Mouse (Mus musculus): ENCODE results near the gene Proser2.

Gene Proser2

DNA sequence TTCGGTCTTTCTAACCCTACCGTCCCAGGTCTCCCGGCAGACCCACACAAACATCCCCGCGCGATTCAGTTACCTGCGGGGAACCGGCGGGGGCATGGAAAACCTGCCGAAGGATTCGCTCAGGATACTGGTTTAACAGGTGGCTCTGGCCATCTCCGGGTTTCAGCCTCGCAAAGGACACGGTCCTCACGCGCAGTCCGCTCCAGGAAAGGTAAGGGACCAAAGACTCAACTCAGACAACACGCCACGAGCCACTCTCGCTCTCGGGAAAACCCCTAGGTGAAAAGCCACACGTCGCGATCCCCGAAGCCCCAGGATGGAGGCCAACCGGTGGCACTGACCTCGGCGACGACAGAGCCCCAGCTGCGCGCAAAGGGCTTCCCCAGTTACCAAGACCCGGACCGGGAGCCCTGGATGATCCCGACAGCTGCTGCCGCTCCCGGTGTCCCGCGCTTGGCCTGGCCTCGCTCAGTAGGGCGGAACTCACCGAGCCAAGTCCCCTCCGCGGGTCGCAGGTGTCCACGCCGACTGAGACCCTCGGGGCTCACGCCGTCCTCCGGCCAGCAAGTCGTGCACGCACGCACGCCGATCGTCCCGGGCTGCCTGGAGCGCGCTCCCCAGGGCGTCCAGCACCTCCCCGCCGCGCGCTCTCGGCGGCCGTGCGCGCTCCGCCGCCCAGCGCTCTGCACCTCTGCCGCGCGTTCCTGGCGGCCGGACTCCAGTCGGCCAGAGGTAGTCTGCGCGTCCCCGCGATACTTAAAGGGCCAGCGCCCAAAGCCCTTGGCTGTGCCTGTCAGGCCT lies at the start of gene Proser2:
TSS of gene Proser2 (minus strand) at position 657 of the 801 bp plus-strand sequence.
- DNase-seq: peak; percentile 86

DNA sequence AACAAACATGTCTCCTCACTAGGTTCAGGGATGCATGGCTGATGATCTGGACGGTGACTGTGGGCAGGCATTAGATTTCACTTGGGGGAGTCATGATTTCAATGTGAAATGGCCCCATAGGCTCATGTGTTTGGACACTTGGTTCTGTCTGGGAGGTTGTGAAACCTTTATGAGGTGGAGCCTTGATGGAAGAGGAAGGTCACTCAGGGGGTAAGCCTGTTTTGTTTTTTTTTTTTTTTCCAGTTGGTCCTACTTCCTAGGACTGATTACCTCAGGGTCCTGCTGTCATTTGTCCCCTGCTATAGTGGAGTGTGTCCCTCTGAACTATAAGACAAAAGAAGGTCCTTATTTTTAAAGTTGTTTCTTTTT lies 49.7 kb upstream of the Proser2 start:
- no peak for DNase-seq

DNA sequence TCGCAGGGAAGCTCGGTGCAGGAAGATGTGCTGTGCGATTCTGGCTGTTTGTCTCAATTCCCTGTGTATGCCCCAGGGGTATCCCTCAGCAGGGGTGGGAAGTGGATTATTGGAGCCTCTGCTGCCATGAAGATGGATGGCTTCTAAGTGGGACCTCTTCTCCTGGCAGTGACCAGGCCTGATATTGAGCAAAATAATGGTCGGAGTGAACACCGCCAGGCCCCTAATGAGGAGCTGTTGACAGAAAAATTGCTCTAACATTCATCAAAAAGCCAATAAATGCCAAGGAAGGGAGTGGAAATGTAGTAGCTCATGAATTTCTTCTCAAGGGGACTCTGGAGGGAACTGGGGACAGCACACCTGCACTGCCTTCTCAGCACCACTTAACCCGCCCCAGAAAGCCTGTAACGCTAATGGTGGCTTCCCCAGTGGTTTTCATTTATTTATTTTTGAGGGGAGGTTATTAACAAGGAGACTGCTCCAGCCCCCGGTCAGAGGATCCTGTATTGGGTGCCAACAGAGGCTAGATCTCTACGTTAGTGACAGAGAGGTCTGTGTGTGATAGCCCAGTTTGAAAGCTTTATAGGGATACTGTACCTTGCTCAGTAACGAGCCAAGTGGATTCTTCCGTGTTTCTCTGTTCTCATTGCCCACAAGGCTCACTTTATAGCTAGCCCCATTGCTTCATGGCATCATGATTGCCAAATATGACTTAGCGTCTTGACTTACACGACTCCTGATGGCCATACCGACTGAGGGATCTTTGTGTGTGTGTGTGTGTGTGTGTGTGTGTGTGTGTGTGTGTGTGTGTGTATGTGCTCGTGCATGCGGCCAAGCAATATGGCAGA lies 49.1 kb upstream of the Proser2 start:
- DNase-seq: no peak

DNA sequence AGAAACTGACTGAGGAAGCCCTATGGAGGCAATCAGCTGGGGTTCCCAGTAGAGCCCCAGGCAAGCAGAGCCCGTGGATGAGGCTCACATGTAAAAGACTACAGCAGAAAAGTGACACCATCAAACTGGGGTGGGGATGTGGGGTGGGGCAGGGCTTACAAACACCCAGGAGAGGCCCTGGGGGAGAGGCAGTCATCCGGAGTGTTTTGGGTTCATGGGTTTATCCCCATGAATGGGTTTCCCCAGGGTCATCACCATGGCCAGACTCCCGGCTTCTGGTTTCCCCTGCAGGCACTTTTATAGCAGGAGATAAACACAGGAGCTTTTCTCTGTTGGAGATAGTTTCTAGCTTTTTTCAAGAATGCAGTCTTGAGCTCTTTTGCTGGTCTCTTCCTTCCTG lies 43.0 kb upstream of the Proser2 start:
- no peak for DNase-seq

DNA sequence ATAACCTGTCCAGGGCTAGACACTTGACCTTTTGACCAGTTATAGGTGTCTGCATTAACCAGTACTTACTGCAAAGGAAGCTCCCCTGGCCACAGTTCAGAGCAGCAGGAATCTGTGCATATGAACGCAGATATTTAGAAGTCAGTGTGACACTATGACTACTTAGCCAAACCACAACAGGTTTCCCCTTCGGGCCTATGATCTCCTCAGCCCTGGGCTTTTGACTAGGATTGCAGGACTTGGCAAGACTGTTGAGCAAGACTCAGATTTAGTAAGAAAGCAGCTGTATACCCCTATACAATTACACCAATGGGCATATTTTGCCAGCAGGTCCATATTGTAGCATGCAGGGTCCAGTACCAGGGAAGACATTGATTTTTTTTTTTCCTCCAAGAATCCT lies 38.5 kb upstream of the Proser2 start:
- no peak for DNase-seq

DNA sequence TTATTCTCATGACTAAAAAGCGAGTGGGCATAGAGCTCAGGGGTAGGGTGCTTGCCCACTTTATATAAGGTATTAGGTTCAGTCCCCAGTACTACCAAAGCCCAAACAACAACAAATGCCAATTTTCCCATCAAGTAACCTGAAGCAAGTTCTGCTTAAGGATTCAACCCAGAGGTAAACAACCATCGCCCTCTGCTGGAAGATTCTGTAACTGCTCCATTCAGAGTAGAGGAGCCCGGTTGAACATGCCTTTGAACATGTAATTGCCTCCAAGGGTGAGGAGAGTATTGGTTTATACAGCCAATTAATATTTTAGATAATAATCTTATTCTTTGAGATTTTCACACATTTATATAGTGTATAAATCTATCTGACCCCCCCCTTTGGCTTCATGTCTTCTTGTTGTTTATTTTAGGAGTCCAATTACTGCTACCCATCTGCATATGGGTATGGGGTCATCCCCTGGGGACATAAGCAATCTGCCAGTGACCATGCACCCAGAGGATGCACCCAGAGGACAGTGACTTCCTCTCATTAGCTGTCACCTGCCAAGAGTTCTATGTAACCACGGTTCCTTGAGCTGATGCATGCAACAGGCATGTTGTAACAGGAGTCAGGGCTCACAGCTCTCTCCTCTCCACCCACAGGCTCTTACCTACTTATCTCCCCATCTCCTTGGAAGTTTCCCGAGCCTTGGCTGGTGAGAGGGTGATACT lies 38.0 kb upstream of the Proser2 start:
- peak; percentile 88 for DNase-seq

DNA sequence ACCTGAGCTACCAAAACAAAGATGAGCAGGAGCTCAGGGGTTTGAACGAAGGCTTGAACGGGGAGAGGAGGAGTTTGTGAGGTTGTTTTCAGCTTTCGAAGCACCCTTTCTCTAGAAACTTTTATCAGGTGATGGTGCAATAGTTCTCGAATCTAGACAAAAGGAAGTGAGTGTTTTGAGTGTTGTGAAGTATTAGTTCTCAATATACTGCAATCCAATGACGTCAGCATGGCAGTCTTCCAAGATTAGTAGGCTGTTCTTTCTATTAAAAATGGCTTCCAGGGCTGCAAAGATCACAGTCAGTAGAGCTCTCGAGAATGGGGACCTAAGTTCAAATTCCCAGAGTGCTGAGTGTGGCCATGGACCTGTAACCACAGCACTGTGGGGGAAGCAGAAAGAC lies 35.8 kb upstream of the Proser2 start:
- DNase-seq: peak; percentile 69

DNA sequence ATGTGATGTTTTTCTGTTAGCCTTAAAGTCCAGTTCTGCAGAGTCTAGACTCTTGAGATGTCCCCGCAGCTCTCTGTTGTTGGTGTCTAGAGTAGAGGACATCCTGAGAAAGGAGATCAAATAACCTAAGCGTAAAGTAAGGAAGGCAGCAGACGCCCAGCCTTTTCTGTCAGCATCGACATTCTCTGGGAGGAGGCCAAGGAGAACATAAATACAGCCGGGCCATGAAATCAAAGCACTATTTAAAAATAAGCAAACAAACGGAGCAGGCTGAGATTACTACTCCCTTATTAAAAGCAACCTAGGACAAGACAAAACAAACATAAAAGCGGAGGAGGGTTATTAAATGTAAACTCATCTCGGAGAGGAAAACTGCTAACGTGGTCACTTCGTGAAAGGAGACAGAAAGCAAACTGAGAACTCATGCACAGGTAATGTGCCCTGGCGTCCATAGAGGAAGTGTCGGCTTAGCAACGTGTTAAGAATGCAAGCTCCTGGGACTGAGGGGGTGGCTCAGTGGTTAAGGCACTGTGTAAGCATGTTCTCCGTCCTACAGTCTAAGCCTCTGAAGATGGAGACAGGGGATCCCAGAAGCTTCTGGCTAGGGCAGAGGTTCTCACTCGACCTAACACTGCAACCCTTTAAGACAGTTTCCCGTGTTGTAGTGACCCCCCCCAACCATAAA lies 34.7 kb upstream of the Proser2 start:
- DNase-seq: peak; percentile 29

DNA sequence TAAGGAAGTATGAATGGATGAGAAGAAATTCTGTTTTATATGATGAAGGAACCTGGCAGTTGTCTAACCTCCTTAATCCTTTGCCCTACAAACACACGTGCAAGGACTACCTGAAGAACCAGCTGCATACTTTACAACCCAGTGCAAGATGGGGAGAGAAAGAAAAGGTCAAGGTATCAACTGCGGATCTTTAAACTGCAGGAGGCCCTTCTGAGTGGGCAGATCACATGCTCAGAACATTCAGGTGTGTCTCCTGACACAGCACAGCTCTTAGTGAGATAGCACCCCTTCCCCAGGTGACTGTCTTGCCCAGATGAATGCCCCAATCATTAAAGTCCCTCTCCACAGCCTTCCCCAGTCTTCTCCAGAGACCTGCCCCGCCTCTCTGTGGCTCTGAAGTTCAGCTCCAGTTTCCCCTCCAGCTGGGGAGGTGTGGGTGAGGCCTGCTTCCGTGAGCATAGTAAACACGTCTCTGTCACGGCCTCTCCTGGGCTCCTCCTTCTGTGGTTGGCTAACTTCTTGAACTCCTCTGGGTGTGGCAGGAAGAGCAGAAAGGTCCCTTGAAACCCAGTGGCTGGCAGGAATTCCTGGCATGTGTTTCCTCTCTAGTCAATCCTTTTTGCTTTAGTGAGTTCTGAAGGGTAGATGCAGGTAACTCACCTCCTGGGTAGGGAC lies 32.5 kb upstream of the Proser2 start:
- DNase-seq: peak; percentile 75

DNA sequence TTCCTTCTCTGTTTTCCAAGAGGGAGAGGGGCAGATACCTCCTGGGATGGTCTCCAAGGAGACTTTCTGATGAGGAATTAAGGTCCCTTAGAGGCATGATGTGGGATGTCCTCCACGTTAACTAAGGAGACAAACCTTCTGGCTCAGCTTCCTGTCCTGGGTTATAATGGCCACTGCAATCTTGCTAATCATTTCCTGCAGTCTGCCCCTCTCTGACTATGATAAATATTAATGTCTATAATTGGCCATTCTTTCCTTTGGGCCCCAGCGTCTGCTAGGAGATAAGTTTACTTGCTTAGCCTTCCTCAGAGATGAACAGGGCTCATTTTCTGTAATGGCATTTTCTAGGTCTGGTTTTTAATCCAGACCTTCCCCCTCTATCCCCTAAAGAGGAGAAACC lies 29.7 kb upstream of the Proser2 start:
- no peak for DNase-seq

DNA sequence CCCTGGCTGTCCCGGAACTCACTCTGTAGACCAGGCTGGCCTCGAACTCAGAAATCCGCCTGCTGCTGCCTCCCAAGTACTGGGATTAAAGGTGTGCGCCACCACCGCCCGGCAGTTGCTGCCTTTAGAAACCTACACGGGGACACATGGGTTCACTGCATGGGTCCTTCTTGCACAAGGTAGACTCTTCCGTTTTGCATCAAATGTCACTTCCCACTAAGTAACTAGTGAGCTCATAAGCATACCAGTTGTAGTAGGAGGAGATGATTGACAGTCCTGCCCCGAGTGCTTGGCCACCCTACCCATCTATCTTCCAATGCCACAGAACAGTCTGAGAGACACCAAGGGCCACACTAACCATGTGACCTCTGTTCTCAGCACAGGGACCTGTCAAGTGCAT lies 29.2 kb upstream of the Proser2 start:
- no peak for DNase-seq

DNA sequence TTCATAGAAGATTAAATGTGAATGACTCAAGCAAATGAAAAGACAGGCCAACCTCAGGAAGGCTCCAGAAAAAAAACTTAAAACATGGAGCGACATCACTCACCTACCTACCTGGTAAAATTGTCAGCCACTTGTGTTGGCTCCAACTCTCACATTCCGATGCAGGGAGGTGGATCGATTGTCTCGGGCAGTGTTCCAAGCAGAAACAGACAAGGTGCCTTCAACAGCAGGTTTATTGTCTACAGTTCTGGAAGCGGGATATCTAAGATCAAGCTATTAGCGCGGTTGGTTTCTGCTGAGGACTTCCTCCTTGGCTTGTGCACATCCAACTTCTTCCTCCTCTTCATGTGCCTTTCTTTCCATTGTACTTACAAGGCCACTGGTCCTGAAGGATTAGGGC lies 27.6 kb upstream of the Proser2 start:
- no peak for DNase-seq

DNA sequence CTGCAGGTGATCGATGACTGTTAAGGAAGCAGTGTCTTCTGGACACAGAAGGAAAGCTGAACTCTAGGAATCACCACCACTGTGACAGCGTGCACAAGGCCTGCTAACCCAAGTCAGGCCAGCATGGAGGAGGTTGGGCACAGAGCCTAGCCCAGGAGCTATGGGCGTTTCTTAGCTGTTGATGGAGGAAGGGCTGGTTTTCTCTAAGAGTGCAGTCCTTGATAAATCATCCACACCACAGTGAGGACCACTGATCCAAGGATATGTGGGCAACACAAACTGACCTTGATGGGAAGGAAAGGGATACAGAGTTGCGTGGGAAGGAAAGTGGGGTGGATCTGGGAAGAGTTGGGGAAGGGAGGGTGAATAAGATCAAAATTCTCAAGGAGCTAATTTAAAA lies 27.2 kb upstream of the Proser2 start:
- no peak for DNase-seq

DNA sequence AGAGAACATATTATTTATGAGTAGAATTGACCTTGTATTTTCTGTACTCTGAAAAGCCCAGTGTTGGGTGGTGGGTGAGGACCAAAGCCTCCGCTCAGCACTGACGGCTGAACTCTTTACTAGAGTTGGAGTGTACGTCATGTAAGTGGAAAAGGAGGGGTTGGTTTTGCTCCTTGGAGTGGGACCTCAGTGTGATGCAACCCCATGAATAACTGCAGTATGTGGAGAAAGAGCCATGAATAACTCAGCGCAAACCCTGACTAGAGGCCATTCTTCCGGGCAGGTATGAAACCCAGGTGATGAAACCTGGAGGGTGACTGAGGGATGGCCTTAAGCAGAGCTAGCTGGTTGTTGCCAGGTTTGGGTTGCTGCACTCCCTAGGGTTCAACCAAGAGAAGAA lies 19.8 kb upstream of the Proser2 start:
- peak; percentile 25 for DNase-seq

DNA sequence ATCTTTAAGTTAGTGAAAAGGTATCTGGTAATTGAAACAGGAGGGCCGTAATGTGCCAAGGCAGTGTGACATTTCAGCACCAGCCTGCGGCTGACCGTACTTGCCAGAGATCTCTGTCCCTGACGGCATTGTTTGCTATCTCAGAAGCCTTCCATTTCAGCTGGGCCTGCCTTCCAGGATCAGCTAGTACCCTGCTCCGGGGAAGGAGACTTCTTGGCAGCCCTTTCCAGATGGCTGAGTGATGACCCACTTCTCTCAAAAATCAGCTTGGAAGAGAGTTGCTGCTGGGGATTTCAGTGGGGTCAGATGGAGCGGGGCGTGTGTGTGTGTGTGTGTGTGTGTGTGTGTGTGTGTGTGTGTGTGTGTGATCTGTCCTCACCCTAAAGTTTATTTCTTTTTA lies 16.9 kb upstream of the Proser2 start:
- peak; percentile 25 for DNase-seq

DNA sequence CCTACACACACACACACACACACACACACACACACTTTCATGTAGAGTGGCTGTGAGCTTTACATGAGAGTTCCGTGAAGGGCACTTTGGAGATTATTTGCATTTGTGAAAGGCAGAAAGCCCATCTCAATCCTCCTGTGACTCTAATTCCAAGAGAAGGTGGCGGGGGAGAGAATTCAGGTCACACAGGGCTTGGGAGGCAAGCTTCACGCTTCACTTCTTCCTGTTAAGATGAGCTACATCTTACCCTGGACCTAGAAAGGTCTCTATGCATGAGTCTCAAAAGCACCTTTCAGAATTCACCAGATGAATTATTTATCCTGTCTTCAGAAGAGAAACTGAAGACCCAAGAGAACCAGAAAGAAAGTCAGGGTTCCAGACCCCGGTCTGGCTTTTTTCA lies 16.2 kb upstream of the Proser2 start:
- no peak for DNase-seq

DNA sequence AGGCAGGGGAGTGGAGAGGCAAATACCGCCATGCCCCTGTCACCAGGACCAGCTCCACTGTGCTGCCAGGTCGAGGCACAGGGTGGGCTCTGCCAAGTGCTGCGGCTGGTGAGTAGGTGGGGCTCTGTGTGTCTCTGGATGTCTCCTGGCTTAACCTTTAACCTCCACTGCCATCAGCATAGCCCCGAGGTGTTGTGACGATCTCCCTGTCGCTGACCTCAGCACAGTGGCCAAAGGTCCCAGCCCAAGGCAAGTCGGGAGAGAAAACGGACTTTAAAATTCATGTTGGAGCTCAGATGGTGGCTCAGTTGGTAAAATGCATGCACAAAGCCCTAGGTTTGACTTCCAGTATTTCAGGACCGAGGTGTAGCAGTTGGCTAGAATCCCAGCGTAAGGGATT lies 15.6 kb upstream of the Proser2 start:
- DNase-seq: no peak

DNA sequence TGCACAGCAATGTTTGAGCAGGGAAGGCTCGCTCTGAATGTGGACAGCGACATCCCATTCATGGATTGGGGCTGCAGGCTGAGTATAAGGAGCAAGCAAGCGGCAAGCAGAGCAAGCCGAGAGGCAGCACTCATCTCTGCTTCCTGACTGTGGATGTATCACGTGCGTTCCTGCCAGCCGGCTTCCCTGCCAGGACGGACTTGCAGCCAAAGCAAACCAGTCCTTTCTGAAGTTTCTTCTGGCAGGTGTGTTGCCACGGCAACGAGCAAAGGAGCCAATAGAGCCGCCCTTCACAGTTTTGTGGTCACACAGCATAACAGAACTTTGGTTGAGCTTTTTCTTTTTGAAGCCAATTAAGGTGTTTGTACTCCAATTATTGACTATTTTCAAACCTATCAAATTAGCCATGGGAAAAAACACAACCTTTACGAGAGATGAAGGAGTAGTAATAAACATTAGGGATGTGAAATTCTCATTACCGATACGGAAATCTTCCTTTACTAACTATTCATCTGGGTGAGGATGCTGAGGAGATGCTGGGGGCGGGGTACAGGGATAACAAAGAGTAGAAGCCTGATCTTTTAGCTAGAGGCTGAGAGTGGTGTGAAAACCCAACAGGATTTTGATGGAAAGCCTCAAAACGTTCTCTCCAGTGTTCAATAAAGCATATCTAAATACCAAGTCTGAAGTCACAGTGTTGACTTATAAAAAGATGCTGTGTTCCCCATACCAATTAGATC lies 13.1 kb upstream of the Proser2 start:
- DNase-seq: no peak

DNA sequence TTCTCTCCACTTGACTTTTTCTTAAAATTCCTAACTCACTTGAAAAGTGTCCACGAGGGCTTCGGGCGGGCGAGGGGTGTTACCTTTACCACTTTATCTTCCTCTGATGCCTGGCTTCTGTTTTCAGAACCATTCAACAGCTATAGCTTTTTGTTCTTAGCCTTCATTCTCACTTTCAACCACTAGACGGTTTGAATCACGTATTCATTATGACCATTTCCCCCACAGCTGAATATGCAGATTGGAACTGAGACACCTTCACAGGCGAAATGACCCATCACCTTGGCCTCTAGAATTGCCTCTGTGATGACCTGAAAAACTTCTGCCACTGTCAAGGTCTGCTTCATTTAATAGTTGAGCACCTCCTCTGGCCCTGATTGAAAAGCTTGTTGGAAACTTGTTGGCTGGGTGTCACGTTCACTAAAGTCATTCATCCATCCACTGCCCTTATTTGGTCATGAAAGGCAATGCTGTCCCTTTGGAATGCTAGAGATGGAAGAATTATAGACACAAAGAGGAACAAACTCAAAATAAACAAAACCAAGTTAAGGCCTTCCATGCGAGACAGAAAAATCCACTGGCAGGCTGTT lies 10.7 kb upstream of the Proser2 start:
- DNase-seq: peak; percentile 23

DNA sequence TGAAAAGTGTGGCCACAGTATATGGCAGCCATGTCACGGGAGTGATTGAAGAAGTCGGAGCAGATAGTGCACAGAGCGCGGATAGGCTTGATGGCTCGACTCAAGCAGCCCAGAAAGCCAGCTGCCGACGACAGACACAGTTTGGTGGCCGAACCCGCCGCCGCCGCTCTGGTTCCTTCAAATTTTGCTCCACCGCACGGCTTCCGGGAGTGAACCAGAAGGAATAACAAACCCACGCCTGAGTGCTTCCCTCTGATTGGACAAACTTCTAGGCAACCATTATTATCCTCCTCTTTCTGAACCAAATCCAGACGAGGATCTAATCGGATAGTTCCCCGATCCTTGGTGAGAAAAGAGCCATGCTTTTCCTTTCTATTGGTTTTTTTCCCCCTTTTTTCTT lies 3.9 kb upstream of the Proser2 start:
- DNase-seq: no peak

DNA sequence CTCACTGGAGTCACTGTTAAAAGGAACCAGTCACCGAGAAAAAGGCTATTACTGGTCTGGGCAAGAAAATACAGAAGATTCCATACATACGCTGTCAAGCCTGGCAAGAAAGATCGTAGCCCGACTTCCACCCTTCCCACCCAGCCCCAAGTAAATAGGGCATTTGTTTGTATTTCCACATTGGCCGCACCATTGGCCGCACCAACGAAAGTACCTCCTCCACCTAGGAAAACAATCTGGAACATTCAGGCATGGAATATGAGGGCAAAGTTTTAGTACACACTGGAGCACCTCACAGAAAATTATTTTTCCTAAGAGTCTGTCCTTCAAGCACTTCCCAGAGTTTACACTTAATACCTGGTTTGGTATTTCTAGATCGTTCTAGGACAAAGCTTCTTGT lies 1.1 kb downstream of the Proser2 start:
- no peak for DNase-seq

All from lung, postnatal 10 days (tissue).